Mouse (Mus musculus): ENCODE results near the gene Aco2.

The Aco2 gene

DNA sequence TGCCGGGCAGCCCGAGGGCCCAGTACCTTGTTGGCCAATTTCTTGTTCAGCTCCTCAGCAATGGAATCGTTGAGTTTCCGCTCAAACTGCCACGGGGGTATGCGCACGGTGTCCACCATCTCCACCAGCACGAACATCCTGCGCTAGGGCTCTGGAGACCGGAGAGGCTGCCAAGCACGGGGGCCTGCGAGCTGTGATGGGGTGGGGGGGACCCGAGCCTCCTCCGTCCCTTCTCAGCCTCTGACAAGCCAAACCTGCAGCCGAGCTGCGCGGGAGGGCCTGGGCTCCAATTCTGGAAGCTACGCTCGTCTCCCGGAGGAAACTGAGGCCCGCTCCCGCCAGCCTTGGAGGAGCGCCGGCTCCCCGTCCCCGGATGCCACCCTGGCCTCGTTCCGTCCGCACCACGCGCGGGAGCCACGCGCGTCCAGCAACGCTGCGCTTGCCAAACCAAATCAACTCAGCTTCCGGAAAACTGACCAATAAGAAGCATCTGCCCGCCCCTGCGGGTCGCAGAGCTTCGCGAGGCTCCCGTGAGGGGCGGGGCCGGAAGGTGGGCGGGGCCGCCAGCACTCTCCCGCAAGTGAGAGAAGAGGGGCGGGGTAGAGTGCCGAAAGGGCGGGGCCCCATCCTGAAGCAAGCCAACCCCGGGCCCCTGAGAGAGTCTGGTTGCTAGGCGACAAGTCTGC is 53.8 kb downstream of the Aco2 start, which contains the start of gene Polr3h:
TSS of gene Polr3h (minus strand) at position 481 of the 686 bp plus-strand sequence.
- peak; percentile 96 to 98 for DNase-seq

DNA sequence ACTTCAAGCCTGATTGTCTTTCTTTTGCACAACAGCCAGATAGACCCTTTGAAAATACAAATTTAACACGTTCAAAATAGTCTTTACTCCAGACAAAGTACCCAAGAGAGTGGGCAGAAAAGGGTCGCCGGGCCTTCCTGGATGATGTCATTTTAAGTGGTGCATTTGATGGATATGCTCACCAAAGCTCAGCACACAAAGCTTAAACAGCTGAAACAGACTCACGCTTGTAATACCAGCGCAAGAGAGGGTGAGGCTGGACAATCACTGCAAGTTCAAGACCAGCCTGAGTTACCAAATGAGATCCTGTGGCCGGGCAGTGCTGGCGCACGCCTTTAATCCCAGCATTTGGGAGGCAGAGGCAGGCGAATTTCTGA is 54.3 kb downstream of the Aco2 start:
- no peak for DNase-seq

DNA sequence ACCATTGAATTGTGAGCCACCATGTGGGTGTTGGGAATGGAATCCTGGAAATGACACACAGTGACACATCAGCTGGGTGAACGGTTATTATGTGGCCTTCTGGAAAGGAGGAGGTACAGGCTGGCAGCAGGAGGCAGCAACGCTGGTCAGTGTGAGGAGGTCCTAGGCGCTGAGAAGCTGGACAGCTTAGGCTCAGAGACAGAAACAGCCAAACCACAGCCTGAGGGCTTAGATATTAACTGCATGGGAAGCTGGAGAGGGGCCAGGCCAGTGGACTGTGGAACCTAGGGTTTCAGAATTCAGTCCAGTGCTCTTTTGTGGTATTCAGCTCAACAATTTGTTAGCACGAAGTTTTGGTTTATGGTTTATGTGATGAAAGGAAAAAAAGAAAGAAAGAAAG is 55.6 kb downstream of the Aco2 start:
- no peak for DNase-seq

DNA sequence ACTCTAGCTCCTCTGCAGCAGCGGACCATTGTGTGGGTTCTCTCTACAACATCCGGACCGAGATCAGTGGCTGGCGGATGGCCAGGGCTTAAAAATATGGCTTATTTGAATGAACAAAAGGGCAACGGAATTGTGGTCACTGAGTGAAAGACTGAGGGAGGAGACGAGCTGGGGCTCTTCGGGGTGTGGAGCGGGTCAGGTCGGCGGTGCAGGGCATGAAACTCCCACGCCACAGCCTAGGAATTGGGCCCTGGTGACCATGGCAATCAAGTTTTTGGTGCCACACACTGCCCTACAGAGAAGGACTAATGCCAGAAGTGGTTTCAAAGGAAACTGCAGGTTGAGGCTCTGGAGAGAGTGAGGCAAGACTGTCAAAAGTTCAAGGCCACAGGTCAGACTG is 56.2 kb downstream of the Aco2 start:
- peak; percentile 47 to 58 for DNase-seq

DNA sequence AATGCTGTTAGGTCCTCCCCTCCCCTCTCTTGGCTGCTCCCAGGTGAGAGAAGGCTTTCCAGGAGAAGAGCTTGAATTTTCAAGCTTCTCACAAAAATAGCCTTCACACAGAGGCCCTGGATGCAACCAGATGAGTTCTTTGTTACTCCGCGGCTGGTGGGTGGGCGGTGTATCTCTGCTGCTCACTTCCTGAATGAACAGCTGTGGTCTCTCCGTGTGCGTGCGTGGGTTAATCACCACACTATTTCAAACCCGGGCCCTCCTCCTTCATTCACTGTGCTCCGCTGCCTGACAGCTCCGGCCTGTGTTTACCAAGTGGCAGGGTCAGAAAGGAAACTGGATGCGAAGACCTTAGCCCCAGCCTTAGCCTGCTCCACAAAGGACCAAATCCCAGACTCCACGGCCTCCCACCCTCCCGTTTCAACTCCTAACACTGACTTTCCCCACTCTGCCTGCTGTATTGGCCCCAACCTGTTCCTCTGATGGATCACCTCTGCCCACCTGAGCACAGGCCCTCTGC is 60.9 kb downstream of the Aco2 start:
- peak; percentile 65 to 71 for DNase-seq

- peak; percentile 57 to 60 for DNase-seq
Measured at GRCm38 (mm10) chr15:81933986-81934385, 61.9 kb downstream of the Aco2 start.

DNA sequence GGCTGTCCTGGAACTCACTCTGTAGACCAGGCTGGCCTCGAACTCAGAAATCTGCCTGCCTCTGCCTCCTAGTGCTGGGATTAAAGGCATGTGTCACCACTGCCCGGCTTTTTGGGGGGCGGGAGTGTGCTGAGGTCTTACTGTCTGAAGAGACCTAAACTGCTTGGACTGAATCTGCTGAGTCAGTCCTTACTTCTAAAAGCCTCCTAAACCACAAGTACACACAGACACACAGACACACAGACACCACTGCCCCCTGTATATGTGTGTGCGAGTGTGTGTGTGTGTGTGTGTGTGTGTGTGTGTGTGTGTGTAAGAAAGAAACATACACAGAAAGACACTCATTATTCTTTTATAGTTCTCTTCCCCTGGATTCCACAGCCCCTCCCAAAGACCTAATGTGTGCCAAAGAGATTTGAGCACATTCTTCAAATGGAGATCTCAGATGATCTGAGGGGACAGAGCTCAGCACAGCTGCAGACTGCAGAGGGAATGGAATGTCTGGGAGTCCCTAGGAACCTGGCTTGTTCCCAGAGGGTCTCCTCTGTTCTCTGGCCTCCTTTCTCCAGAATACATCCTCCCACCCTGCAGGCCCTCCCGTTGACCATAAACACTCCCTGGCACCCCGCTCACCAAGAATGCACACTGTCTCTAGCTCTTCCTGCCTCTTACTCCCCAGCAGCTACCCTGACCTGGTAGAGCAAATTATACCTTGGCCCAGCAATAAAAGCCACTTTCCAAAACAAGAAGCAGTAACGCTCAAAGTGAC is 63.9 kb downstream of the Aco2 start:
- no peak for DNase-seq

- no peak for DNase-seq
Measured at GRCm38 (mm10) chr15:81936679-81937078, 64.6 kb downstream of the Aco2 start, which contains the start of gene Csdc2. Csdc2 (plus strand) TSS chr15:81936759.

GRCm38 (mm10) chr15:81937098-81937972 is 65.2 kb downstream of the Aco2 start:
- DNase-seq: no peak

GRCm38 (mm10) chr15:81938246-81938645 is 66.1 kb downstream of the Aco2 start:
- peak; percentile 57 to 59 for DNase-seq

DNA sequence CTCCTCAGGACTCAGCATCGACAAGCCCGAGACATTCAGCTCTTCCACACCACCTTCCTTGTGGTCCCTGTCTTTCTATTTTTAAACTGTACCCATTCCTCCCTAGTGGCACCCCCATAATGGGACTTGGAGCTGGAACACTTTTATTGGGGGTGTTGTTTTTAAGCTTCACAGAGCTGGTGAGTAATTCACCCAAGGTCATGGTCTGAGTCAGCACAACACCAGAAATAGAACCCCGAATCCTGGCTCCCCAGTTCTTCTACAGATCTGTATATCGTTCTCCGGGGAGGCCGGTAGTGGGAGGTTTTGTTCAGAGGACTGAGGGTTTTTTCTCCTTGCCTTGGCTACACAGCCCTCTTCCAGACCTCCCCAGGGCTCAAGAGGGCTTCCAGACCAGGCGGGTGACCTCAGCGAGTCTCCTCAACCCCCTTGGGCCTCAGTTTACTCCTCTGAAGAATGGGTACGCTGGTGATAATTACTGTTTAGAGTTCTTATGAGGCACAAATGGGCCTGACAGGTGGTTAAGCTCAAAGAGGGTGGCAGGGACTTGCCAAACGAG is 67.1 kb downstream of the Aco2 start:
- DNase-seq: no peak

- no peak for DNase-seq
Measured at GRCm38 (mm10) chr15:81939774-81940173, 67.7 kb downstream of the Aco2 start.

DNA sequence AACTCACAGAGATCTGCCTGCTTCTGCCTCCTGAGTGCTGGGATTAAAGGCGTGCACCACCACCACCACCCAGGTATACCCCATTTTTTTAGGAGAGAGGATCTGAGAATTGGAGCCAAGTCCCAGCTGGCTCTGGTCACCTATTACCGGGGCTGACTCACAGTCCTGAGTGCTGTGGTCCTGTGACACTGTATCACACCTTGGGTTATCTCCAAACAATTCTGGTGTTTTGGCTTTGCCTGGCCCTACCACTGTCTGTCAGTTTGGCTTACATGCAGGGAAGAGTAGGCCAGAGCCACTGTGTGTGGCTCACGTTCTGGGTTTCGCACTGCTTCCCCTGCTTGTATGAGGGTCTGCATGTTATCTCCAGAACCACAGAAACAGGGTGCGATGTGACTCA is 68.1 kb downstream of the Aco2 start:
- no peak for DNase-seq

- DNase-seq: no peak
Measured at GRCm38 (mm10) chr15:81941010-81941409, 68.9 kb downstream of the Aco2 start.

- DNase-seq: no peak
Measured at GRCm38 (mm10) chr15:81943176-81943749, 71.2 kb downstream of the Aco2 start.

GRCm38 (mm10) chr15:81949076-81949475 is 77.0 kb downstream of the Aco2 start:
- DNase-seq: no peak

GRCm38 (mm10) chr15:81949476-81950131 is 77.5 kb downstream of the Aco2 start:
- no peak for DNase-seq

- DNase-seq: no peak
Measured at GRCm38 (mm10) chr15:81950716-81951115, 78.6 kb downstream of the Aco2 start.

DNA sequence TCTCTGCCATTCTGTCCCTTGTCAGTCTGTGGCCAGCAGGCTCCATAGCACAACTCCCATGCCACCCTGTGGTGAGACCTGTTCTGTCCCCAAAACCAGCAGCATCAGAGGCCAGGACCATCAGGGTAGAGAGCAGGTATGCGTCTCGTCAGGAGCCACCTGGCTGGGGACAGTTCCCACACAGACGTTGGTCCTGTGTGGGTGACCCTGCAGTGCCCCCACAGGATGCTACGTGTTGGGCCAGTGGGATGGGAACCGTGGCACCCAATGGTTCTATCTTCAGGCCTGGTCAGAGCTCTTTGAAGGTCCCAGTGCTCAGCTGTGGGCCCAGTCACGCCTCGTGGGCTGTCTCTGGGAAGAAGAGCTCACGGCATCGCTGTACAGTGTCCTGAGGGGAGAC is 79.0 kb downstream of the Aco2 start:
- no peak for DNase-seq

DNA sequence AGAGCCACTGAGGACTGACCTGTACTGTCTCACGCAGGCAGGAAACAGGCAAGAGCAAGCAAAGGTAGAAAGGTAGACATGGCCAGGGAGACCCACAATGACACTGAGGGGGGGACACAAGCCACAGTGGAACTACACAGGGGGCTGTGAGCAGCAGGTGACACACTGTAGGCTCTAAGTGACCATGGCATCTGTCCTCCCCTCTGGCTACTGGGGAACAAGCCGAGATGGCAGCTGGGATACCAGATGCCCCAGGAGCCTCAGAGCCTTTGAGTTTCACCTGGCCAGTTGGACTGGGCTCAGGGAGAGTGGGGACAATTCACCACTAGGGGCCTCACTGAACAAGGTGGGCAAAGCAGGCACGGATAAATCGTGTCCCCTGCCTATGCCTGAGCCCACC is 80.2 kb downstream of the Aco2 start:
- no peak for DNase-seq

DNA sequence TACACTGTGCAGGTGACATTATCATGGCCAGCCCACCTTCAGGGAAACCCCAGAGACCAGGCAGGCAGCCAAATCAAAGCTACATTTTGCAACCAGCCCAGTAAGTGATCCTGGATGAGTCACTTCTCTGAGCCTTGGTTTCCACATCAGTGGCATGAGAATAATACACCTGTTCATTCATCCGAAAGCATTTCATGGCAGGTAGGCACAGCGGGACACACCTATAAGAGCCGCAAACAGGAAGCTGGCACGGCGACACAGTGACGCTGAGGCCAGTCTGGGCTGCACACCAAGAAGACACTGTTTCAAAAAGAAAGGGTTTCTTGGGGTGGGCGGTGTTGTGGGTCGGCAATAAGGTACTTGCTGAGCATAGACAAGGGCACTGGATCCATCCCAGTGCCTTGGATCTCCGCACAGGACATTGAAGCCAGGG is 82.1 kb downstream of the Aco2 start:
- DNase-seq: no peak

GRCm38 (mm10) chr15:81954716-81955115 is 82.6 kb downstream of the Aco2 start:
- DNase-seq: no peak
